Mouse (Mus musculus) MEL (cell line): Measurements from ENCODE around the gene Gm9918. TPM values are rescaled to one million over a fixed set of nuclear protein-coding genes. Genes with fewer than 3 reads are reported as not detected.

Experiments used
- DNase-seq: peaks from one replicate; pipeline ENCODE4 v3.0.0; 2011; ENCODE audit warnings: low read depth, low spot score
- H3K27ac ChIP-seq: 2 replicates; pipeline ENCODE4 v1.5.1; 2012; ENCODE audit warnings: low read depth, mild to moderate bottlenecking, control low read depth, low read length, moderate library complexity; ENCODE audit not compliant: control insufficient read depth
- H3K27me3 ChIP-seq, 2 experiments: fragments of 150-350 bp in 1 of 2; sonication (generic) in 1 of 2; 2 replicates each; pipeline ENCODE4 v1.6.1; 2012; ENCODE audit warnings: low read length in 2 of 2, mild to moderate bottlenecking in 2 of 2, improper control_type of control experiment in 1 of 2, moderate library complexity in 1 of 2; ENCODE audit not compliant: insufficient read depth in 2 of 2, control insufficient read depth in 1 of 2
- H3K36me3 ChIP-seq, 2 experiments: 2 replicates each; pipeline ENCODE4 v1.6.1; 2012 to 2014; ENCODE audit warnings: low read length in 2 of 2, improper control_type of control experiment in 1 of 2, inconsistent platforms in 1 of 2, mild to moderate bottlenecking in 1 of 2; ENCODE audit not compliant: insufficient read depth in 2 of 2, control insufficient read depth in 1 of 2
- H3K4me1 ChIP-seq, 2 experiments: fragments of 150-350 bp in 1 of 2; sonication (generic) in 1 of 2; 2 replicates each; pipeline ENCODE4 v1.6.1; 2012; ENCODE audit warnings: low read length in 2 of 2, improper control_type of control experiment in 1 of 2, mild to moderate bottlenecking in 1 of 2; ENCODE audit not compliant: insufficient read depth in 2 of 2, control insufficient read depth in 1 of 2
- H3K4me3 ChIP-seq, 2 experiments: fragments of 150-350 bp in 1 of 2; sonication (generic) in 1 of 2; 2 replicates each; pipeline ENCODE4 v1.5.1; 2012; ENCODE audit warnings: low read depth in 2 of 2, low read length in 2 of 2, mild to moderate bottlenecking in 2 of 2, moderate library complexity in 2 of 2, control low read depth in 1 of 2, improper control_type of control experiment in 1 of 2; ENCODE audit not compliant: control insufficient read depth in 1 of 2, insufficient read depth in 1 of 2
- H3K79me2 ChIP-seq: 2 replicates; pipeline ENCODE4 v1.6.1; 2012; ENCODE audit warnings: mild to moderate bottlenecking, low read length, moderate library complexity; ENCODE audit not compliant: control insufficient read depth, poor library complexity, insufficient read depth
- H3K9ac ChIP-seq: 2 replicates; pipeline ENCODE4 v1.6.1; 2012; ENCODE audit warnings: low read depth, mild to moderate bottlenecking, control low read depth, low read length, moderate library complexity; ENCODE audit not compliant: control insufficient read depth, poor library complexity, severe bottlenecking
- H3K9me3 ChIP-seq: fragments of 150-350 bp; sonication (generic); replicated peaks from 2 replicates; pipeline ENCODE4 v1.6.1; 2012; ENCODE audit warnings: mild to moderate bottlenecking, low read length, improper control_type of control experiment, moderate library complexity; ENCODE audit not compliant: insufficient read depth
- BHLHE40 ChIP-seq: IDR thresholded peaks from 2 replicates; pipeline ENCODE4 v1.6.1; 2012; ENCODE audit warnings: low read depth, mild to moderate bottlenecking, inconsistent platforms, low read length, improper control_type of control experiment, borderline replicate concordance
- CHD1 ChIP-seq: IDR thresholded peaks from 2 replicates; pipeline ENCODE4 v1.6.1; 2012; ENCODE audit warnings: low read depth, mild to moderate bottlenecking, inconsistent platforms, low read length, improper control_type of control experiment
- CHD2 ChIP-seq: IDR thresholded peaks from 2 replicates; pipeline ENCODE4 v1.6.1; 2011; ENCODE audit warnings: low read length, improper control_type of control experiment
- CTCF ChIP-seq, 3 experiments: IDR thresholded peaks in 2 of 3; conservative IDR thresholded peaks in 1 of 3; 2 replicates each; pipeline ENCODE4 v1.5.1; 2011 to 2012; ENCODE audit warnings: low read length in 3 of 3, low read depth in 2 of 3, mild to moderate bottlenecking in 2 of 3, improper control_type of control experiment in 1 of 3, inconsistent platforms in 1 of 3, mixed read lengths in 1 of 3, moderate library complexity in 1 of 3; ENCODE audit not compliant: control insufficient read depth in 1 of 3, insufficient read depth in 1 of 3, poor library complexity in 1 of 3, severe bottlenecking in 1 of 3
- E2F4 ChIP-seq: IDR thresholded peaks from 2 replicates; pipeline ENCODE4 v1.6.1; 2011; ENCODE audit warnings: low read depth, low read length, improper control_type of control experiment, borderline replicate concordance
- ELF1 ChIP-seq: IDR thresholded peaks from 2 replicates; pipeline ENCODE4 v1.6.1; 2014; ENCODE audit warnings: low read depth, mild to moderate bottlenecking, inconsistent platforms, low read length, improper control_type of control experiment, moderate library complexity
- EP300 ChIP-seq, 2 experiments: IDR thresholded peaks; 2 replicates each; pipeline ENCODE4 v1.6.1; 2011; ENCODE audit warnings: improper control_type of control experiment in 2 of 2, low read length in 2 of 2, low read depth in 1 of 2, mild to moderate bottlenecking in 1 of 2
- ETS1 ChIP-seq: IDR thresholded peaks from 2 replicates; pipeline ENCODE4 v1.6.1; 2012; ENCODE audit warnings: low read depth, mild to moderate bottlenecking, inconsistent platforms, low read length, improper control_type of control experiment, moderate library complexity
- GABPA ChIP-seq: IDR thresholded peaks from 2 replicates; pipeline ENCODE4 v1.6.1; 2012; ENCODE audit warnings: low read depth, mild to moderate bottlenecking, inconsistent platforms, low read length, improper control_type of control experiment, moderate library complexity
- GATA1 ChIP-seq: IDR thresholded peaks from 2 replicates; pipeline ENCODE4 v1.6.1; 2011; ENCODE audit warnings: low read depth, low read length, improper control_type of control experiment
- HCFC1 ChIP-seq: IDR thresholded peaks from 2 replicates; pipeline ENCODE4 v1.6.1; 2012; ENCODE audit warnings: low read depth, mild to moderate bottlenecking, inconsistent platforms, low read length, improper control_type of control experiment, moderate library complexity
- JUND ChIP-seq: IDR thresholded peaks from 2 replicates; pipeline ENCODE4 v1.6.1; 2011; ENCODE audit warnings: low read depth, mild to moderate bottlenecking, improper control_type of control experiment, low read length
- KAT2A ChIP-seq: conservative IDR thresholded peaks from 2 replicates; pipeline ENCODE4 v1.6.1; 2012; ENCODE audit warnings: low read depth, low read length, improper control_type of control experiment, inconsistent platforms
- MAFK ChIP-seq: IDR thresholded peaks from 2 replicates; pipeline ENCODE4 v1.6.1; 2011; ENCODE audit warnings: low read depth, mild to moderate bottlenecking, low read length, improper control_type of control experiment, borderline replicate concordance
- MYB ChIP-seq: IDR thresholded peaks from 2 replicates; pipeline ENCODE4 v1.6.1; 2011; ENCODE audit warnings: mild to moderate bottlenecking, low read depth, low read length, improper control_type of control experiment
- MYC ChIP-seq: IDR thresholded peaks from 2 replicates; pipeline ENCODE4 v1.6.1; 2011; ENCODE audit warnings: low read depth, mild to moderate bottlenecking, low read length, improper control_type of control experiment, moderate library complexity
- NELFE ChIP-seq: IDR thresholded peaks from 2 replicates; pipeline ENCODE4 v1.6.1; 2011; ENCODE audit warnings: low read depth, low read length, improper control_type of control experiment
- NRF1 ChIP-seq: IDR thresholded peaks from 2 replicates; pipeline ENCODE4 v1.6.1; 2014; ENCODE audit warnings: low read depth, mild to moderate bottlenecking, inconsistent platforms, low read length, improper control_type of control experiment, moderate library complexity; ENCODE audit not compliant: poor library complexity, insufficient read depth, severe bottlenecking
- POLR2A ChIP-seq, 2 experiments: IDR thresholded peaks; 2 replicates each; pipeline ENCODE4 v1.6.1; 2011 to 2012; ENCODE audit warnings: low read length in 2 of 2, mild to moderate bottlenecking in 2 of 2, control low read depth in 1 of 2, improper control_type of control experiment in 1 of 2, low read depth in 1 of 2, moderate library complexity in 1 of 2; ENCODE audit not compliant: control insufficient read depth in 1 of 2, insufficient read depth in 1 of 2, poor library complexity in 1 of 2
- POLR2AphosphoS2 ChIP-seq: IDR thresholded peaks from 2 replicates; pipeline ENCODE4 v1.6.1; 2011; ENCODE audit warnings: low read length, improper control_type of control experiment
- POLR2AphosphoS5 ChIP-seq: IDR thresholded peaks from 2 replicates; pipeline ENCODE4 v1.6.1; 2012; ENCODE audit warnings: low read depth, borderline replicate concordance, mild to moderate bottlenecking, inconsistent platforms, low read length, moderate library complexity, mixed read lengths
- RAD21 ChIP-seq: IDR thresholded peaks from 2 replicates; pipeline ENCODE4 v1.6.1; 2011; ENCODE audit warnings: mild to moderate bottlenecking, low read depth, low read length, improper control_type of control experiment
- RCOR1 ChIP-seq: IDR thresholded peaks from 2 replicates; pipeline ENCODE4 v1.6.1; 2012; ENCODE audit warnings: low read depth, mild to moderate bottlenecking, inconsistent platforms, low read length, improper control_type of control experiment
- SIN3A ChIP-seq: IDR thresholded peaks from 2 replicates; pipeline ENCODE4 v1.6.1; 2012; ENCODE audit warnings: low read length, improper control_type of control experiment, inconsistent platforms
- TAL1 ChIP-seq: IDR thresholded peaks from 2 replicates; pipeline ENCODE4 v1.6.1; 2012; ENCODE audit warnings: mild to moderate bottlenecking, inconsistent platforms, low read length, moderate library complexity, mixed read lengths
- TBP ChIP-seq: IDR thresholded peaks from 2 replicates; pipeline ENCODE4 v1.8.0; 2011; ENCODE audit warnings: low read depth, low read length, improper control_type of control experiment
- TCF12 ChIP-seq: IDR thresholded peaks from 2 replicates; pipeline ENCODE4 v1.6.1; 2014; ENCODE audit warnings: low read depth, mild to moderate bottlenecking, inconsistent platforms, low read length, improper control_type of control experiment, moderate library complexity
- UBTF ChIP-seq: IDR thresholded peaks from 2 replicates; pipeline ENCODE4 v1.6.1; 2012; ENCODE audit warnings: low read depth, mild to moderate bottlenecking, inconsistent platforms, low read length, improper control_type of control experiment, moderate library complexity, borderline replicate concordance; ENCODE audit not compliant: insufficient read depth
- USF1 ChIP-seq: IDR thresholded peaks from 2 replicates; pipeline ENCODE4 v1.6.1; 2014; ENCODE audit warnings: low read depth, mild to moderate bottlenecking, inconsistent platforms, low read length, improper control_type of control experiment, moderate library complexity
- USF2 ChIP-seq, 2 experiments: IDR thresholded peaks; 2 replicates each; pipeline ENCODE4 v1.6.1; 2011 to 2012; ENCODE audit warnings: improper control_type of control experiment in 2 of 2, low read length in 2 of 2, borderline replicate concordance in 1 of 2, inconsistent platforms in 1 of 2, low read depth in 1 of 2, mild to moderate bottlenecking in 1 of 2; ENCODE audit not compliant: insufficient read depth in 1 of 2
- ZC3H11A ChIP-seq: IDR thresholded peaks from 2 replicates; pipeline ENCODE4 v1.6.1; 2012; ENCODE audit warnings: low read depth, mild to moderate bottlenecking, inconsistent platforms, low read length, improper control_type of control experiment
- ZMIZ1 ChIP-seq: IDR thresholded peaks from 2 replicates; pipeline ENCODE4 v1.6.1; 2012; ENCODE audit warnings: low read depth, mild to moderate bottlenecking, inconsistent platforms, low read length, improper control_type of control experiment, moderate library complexity
- ZNF384 ChIP-seq: IDR thresholded peaks from 2 replicates; pipeline ENCODE4 v1.6.1; 2012; ENCODE audit warnings: low read depth, mild to moderate bottlenecking, inconsistent platforms, low read length, improper control_type of control experiment
- polyA plus RNA-seq, 2 experiments: library from polyadenylated mRNA; stranded (reverse) in 1 of 2; unstranded in 1 of 2; fragments of >175 nt in 1 of 2; fragments of >200 nt in 1 of 2; gene quantifications; 2 replicates each; pipeline versions ENCODE4 v1.2.1 to v1.2.4; 2012; ENCODE audit warnings: low replicate concordance in 2 of 2, low read depth in 1 of 2; ENCODE audit not compliant: insufficient read length in 2 of 2, insufficient read depth in 1 of 2, missing spikeins in 1 of 2
- total RNA-seq: library from RNA; depleted of rRNA; stranded (reverse); fragments of 300-350 nt; gene quantifications from 2 replicates; pipeline ENCODE4 v1.2.3, GENCODE M21; 2012

The Gm9918 gene
- total and polyA plus RNA-seq, 3 experiments, result 0.04 TPM; not detected in 2

GRCm38 (mm10) chr15:102231748-102232147 lies 38.6 kb upstream of the Gm9918 start, which contains the start of gene Itgb7 (continued):
- TF ChIP-seq KAT2A, result no peak
- TF ChIP-seq MAFK, result no peak
- TF ChIP-seq NRF1, result no peak
- TF ChIP-seq SIN3A, result peak; percentile 71
- peak; percentile 91 for TF ChIP-seq TCF12
- TF ChIP-seq GATA1, result peak; percentile 83
- no peak for TF ChIP-seq E2F4
- peak; percentile 84 for TF ChIP-seq TAL1
- no peak for TF ChIP-seq BHLHE40
- peak; percentile 17; the same call in 1 of the 2 replicates for TF ChIP-seq CHD2
- TF ChIP-seq RCOR1, result peak; percentile 64
- TF ChIP-seq ETS1, result peak; percentile 79
- TF ChIP-seq EP300 (IDR thresholded peaks at IDR 0.05; ENCODE audit: low read depth in 1 of 2, low read length in 2 of 2), result peak; percentile 90
- TF ChIP-seq NELFE, result no peak
- TF ChIP-seq ZMIZ1, result peak; percentile 81; the same call in 1 of the 2 replicates
- no peak for TF ChIP-seq POLR2AphosphoS2
- TF ChIP-seq MYC, result 0 out of 2 replicates have a peak, but pooled peaks have one; percentile 61
- peak; percentile 9; the same call in 1 of the 2 replicates for TF ChIP-seq CHD1
- peak; percentile 43; the same call in 1 of the 2 replicates for TF ChIP-seq TBP
- peak; percentile 20 to 23; a peak in 1 of 4 replicates for TF ChIP-seq POLR2A (IDR thresholded peaks at IDR 0.05; ENCODE audit: control insufficient read depth in 1 of 2, insufficient read depth in 1 of 2, low read depth in 1 of 2, low read length in 2 of 2, poor library complexity in 1 of 2)
- peak; percentile 41; the same call in 1 of the 2 replicates for TF ChIP-seq ZNF384
- no peak for TF ChIP-seq USF2 (IDR thresholded peaks at IDR 0.05; ENCODE audit: borderline replicate concordance in 1 of 2, insufficient read depth in 1 of 2, low read depth in 1 of 2, low read length in 2 of 2)
- peak; percentile 73; the same call in 1 of the 2 replicates for TF ChIP-seq ELF1
- 0 out of 2 replicates have a peak, but pooled peaks have one; percentile 7 for TF ChIP-seq MYB
- 0 out of 2 replicates have a peak, but pooled peaks have one; percentile 5 for TF ChIP-seq ZC3H11A

GRCm38 (mm10) chr15:102232764-102233163 lies 37.6 kb upstream of the Gm9918 start:
- Histone ChIP-seq H3K27ac (no peak overlapping the region), H3K9me3 (no peaks in the 10 kb centered on the region), H3K79me2 (no peaks in the 10 kb centered on the region), H3K27me3 (no peaks in the 10 kb centered on the region), H3K4me1 (peaks cover 15 to 32% of the 10 kb centered on the region in 2 experiments), H3K4me3 (no peak overlapping the region), H3K36me3 (peaks cover 0 to 15% of the 10 kb centered on the region in 2 experiments; a peak in 2 of 4 replicates), H3K9ac (no peak overlapping the region)
- no peak for DNase-seq
- no peak for TF ChIP-seq ZMIZ1
- no peak for TF ChIP-seq POLR2AphosphoS2
- no peak for TF ChIP-seq CHD2
- no peak for TF ChIP-seq EP300 (IDR thresholded peaks at IDR 0.05; ENCODE audit: low read depth in 1 of 2, low read length in 2 of 2)
- TF ChIP-seq POLR2AphosphoS5, result no peak
- no peak for TF ChIP-seq E2F4
- TF ChIP-seq RAD21, result no peak
- no peak for TF ChIP-seq CTCF (IDR thresholded peaks at IDR 0.05 in 2 of 3, conservative IDR thresholded peaks at IDR 0.05 in 1 of 3; ENCODE audit: control insufficient read depth in 1 of 3, insufficient read depth in 1 of 3, low read depth in 2 of 3, low read length in 3 of 3, poor library complexity in 1 of 3, severe bottlenecking in 1 of 3)
- TF ChIP-seq UBTF, result no peak
- no peak for TF ChIP-seq GABPA
- TF ChIP-seq SIN3A, result no peak
- no peak for TF ChIP-seq NELFE
- TF ChIP-seq NRF1, result no peak
- TF ChIP-seq JUND, result no peak
- TF ChIP-seq TAL1, result no peak
- no peak for TF ChIP-seq USF1
- TF ChIP-seq HCFC1, result no peak
